Mouse (Mus musculus) T-helper 17 cell (primary cell): ENCODE results near the gene Myo1a.

Experiments used
- in situ Hi-C, 2 experiments: fragments of 300-600 bp; cut with MboI, MseI; formaldehyde crosslinking; loops; 1 replicate in 1 of 2; 2 replicates in 1 of 2; pipeline ENCODE4 v1.15.1; 2025; ENCODE audit warnings: high pct_unique_total_duplicates in 2 of 2

Gene Myo1a

DNA sequence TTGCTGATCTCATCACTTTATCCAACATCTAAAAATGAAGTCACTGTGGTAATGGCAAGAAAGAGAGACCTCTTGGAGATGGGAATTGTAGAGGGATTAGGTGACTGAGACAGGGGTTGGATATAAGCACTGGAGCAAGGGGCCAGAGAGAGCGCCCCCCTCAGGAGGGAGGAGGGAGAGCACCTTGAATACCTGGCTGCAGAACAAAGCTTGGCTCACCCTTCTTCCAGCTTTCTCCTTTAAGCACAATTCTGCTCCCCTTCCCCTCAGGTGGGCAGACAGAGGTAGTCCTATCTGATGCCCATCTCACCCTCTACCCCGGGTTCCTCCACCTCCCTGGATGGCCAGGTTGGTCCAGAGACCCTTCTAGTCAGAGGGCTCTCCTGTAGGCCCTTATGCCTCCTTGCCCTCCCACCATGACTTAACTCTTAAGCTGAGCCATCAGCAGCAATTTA is at the start of gene Myo1a:
Gene Myo1a, plus strand, starts transcription at position 405 of the 455 bp plus-strand sequence.
- in situ Hi-C loops: no loop called here

- in situ Hi-C loops: loop anchor here (25.0 kb wide), 2 partner anchors 830 to 905 kb away; partner anchors contain the start of genes Myl6 (in 1 of the 2), Myl6b (in 1 of the 2) and Pa2g4 (in 1 of the 2)
Measured at GRCm38 (mm10) chr10:127657617-127658016, 47.4 kb upstream of the Myo1a start.

- in situ Hi-C loops: loop anchor here (25.0 kb wide), 2 partner anchors 829 to 904 kb away; partner anchors contain the start of genes Myl6 (in 1 of the 2), Myl6b (in 1 of the 2) and Pa2g4 (in 1 of the 2)
Measured at GRCm38 (mm10) chr10:127658076-127658475, 46.9 kb upstream of the Myo1a start.

- in situ Hi-C loops: loop anchor here (25.0 kb wide), 2 partner anchors 828 to 903 kb away; partner anchors contain the start of genes Myl6 (in 1 of the 2), Myl6b (in 1 of the 2) and Pa2g4 (in 1 of the 2)
Measured at GRCm38 (mm10) chr10:127659551-127659950, 45.4 kb upstream of the Myo1a start.

- in situ Hi-C loops: loop anchor here (25.0 kb wide), 2 partner anchors 826 to 901 kb away; partner anchors contain the start of genes Myl6 (in 1 of the 2), Myl6b (in 1 of the 2) and Pa2g4 (in 1 of the 2)
Measured at GRCm38 (mm10) chr10:127661291-127661914, 43.6 kb upstream of the Myo1a start.

DNA sequence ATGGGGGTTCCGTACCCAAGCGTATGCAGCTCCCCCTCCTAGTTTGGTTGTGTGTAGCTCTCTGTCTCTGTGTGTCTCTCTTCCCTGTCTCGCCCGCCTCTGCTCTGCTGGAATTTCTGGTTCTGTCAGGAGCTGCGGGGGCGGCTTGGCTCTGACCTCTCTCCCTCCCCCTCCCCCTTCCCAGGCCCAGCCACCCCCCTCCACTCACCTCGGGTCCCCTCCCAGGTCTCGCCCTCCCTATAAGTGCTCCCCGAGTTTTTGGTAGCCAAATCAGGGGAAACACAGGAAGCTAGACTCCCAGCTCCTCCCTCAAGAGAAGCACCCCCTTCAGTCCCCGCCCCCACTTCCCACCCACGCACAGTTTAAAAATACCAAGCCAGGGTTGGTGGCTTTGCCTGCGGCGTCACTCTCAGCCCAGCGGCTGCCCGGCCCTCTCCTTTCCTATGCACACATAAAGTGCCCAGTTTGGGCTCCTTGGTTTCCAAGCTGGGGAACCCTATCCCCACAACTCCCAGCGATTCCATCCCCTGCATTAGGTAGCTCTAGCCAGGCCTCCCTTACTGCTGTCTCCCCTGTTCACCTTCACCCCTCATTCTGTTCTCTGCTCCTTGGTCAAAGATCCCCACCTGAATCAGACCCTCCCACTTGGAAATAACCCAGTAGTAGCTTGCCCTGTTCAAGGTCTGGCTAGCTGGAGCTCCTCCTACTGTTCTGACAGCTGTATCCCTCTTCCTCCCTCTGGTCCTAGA is 42.9 kb upstream of the Myo1a start:
- in situ Hi-C loops: loop anchor here (25.0 kb wide), 2 partner anchors 825 to 900 kb away; partner anchors contain the start of genes Myl6 (in 1 of the 2), Myl6b (in 1 of the 2) and Pa2g4 (in 1 of the 2)

DNA sequence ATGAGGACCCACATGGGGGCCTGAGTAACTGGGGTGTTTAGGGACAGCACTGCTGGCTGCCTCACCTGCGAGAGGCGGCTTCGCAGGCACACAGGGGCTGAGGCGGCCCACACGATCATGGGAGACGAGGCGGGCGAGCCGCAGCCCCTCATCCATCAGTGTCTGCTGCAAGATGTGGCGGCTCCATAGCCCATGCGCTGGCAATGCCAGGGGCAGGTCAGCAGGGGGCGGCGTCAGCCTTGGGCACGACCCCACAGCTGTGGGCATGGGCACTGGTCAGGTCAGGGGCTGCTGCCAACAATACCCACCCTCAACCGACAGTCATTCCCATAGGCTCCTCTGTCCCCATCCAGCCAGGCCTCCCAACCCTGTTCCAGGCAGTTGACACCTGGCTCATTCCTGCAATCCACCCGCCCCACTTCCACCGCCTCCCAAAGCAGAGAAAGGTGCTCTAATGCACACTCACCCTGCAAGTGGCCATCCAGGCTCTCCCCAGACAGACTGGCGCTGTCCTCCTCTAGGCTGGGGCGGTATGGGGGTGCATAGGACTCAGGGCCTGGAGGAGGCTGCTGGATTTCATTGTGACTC is 42.2 kb upstream of the Myo1a start:
- in situ Hi-C loops: loop anchor here (25.0 kb wide), 2 partner anchors 825 to 900 kb away; partner anchors contain the start of genes Myl6 (in 1 of the 2), Myl6b (in 1 of the 2) and Pa2g4 (in 1 of the 2)

- in situ Hi-C loops: loop anchor here (25.0 kb wide), 2 partner anchors 824 to 899 kb away; partner anchors contain the start of genes Myl6 (in 1 of the 2), Myl6b (in 1 of the 2) and Pa2g4 (in 1 of the 2)
Measured at GRCm38 (mm10) chr10:127663590-127663989, 41.4 kb upstream of the Myo1a start.

DNA sequence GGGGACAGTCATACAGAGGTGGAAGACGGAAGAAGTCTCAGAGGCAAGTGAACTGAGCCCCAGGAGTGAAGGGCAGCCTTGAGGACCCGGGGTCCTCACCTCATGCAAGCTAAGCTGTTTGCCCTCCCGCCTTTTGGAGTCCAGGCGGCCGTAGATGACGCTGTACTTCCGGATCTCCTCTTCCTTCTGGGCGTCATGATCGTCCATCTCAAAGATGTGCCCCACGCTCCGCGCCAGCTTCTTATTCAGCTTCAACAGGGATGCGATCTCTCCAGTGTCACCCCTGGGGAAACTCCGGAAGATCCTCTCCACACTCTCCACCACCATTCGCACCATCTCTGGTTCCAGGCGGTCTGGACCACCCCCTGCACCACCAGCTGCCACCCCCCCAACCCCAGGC is 40.8 kb upstream of the Myo1a start:
- in situ Hi-C loops: loop anchor here (25.0 kb wide), 2 partner anchors 823 to 898 kb away; partner anchors contain the start of genes Myl6 (in 1 of the 2), Myl6b (in 1 of the 2) and Pa2g4 (in 1 of the 2)

DNA sequence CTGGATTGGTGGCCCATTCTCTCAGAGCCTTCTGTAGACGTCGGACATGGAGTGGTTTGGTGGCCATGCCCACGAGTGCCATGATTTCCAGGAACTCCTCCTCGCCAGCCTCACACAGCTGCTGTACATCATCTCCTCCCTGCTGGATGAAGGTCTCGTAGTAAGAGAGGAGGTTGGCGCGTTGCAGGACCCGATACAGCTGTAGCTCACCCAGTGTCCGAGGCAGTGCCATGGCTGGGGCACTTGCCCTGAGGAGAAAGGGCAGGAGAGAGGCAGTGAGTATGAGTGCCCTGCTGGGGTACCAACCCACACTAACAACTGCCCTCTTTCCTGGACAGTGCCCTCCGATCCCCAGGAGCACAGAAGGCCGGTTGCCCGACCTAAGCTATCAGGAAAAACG is 40.1 kb upstream of the Myo1a start:
- in situ Hi-C loops: loop anchor here (25.0 kb wide), 2 partner anchors 822 to 897 kb away; partner anchors contain the start of genes Myl6 (in 1 of the 2), Myl6b (in 1 of the 2) and Pa2g4 (in 1 of the 2)

GRCm38 (mm10) chr10:127665366-127666181 is 39.4 kb upstream of the Myo1a start:
- in situ Hi-C loops: loop anchor here (25.0 kb wide), 2 partner anchors 822 to 897 kb away; partner anchors contain the start of genes Myl6 (in 1 of the 2), Myl6b (in 1 of the 2) and Pa2g4 (in 1 of the 2)

- in situ Hi-C loops: loop anchor here (25.0 kb wide), 2 partner anchors 821 to 896 kb away; partner anchors contain the start of genes Myl6 (in 1 of the 2), Myl6b (in 1 of the 2) and Pa2g4 (in 1 of the 2)
Measured at GRCm38 (mm10) chr10:127666501-127667268, 38.3 kb upstream of the Myo1a start, which contains the start of gene Nemp1. Gene Nemp1, plus strand, starts transcription at chr10:127666901.

GRCm38 (mm10) chr10:127667269-127668092 is 37.5 kb upstream of the Myo1a start:
- in situ Hi-C loops: loop anchor here (25.0 kb wide), 2 partner anchors 820 to 895 kb away; partner anchors contain the start of genes Myl6 (in 1 of the 2), Myl6b (in 1 of the 2) and Pa2g4 (in 1 of the 2)

DNA sequence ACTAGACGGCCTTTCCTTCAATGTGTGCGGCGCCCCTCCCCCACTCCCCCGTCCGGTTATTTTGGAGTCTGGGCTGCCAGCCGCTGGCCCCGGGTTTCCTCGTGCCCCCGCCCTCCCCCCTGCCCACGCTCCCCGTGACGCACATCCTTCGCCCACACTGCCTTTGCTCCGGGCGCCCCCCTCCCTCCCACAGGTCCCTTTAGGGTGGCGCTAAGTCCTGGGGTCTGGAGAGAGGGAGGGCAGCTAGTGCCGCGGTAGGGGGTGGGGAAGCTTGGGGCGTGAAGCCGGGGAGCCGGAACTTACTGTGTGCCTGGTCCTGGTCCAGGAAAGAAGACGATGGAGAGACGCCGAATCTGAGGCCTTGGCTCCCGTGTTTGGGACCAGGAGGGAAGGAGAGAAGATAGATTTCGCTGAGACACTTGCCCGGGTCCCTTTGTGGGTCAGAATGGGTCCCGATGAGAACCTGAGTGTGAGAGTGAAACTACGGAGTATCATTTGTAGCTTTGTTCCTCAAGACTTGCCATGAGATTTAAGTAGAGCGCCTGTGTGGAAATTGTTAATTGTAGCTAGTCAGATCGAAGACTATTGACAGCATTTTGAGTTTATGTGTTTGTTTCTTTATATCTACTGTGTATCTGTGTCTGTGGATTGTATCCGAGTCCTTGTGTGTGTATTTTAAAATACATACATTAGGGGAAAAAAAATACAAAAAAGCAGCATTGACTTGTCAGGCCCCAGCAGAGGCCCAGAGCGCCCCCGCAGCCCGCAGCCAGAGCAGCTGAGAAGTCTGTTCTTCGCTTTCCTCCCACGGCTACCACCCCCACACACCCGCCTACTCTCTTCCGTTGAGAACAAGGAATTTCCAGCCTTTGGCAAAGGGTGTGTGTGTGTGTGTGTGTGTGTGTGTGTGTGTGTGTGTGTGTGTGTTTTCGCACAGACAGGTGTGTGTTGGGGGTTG is 36.6 kb upstream of the Myo1a start, which contains the start of gene Nab2:
Gene Nab2, minus strand, starts transcription at position 476 of the 958 bp plus-strand sequence.
- in situ Hi-C loops: loop anchor here (25.0 kb wide), 2 partner anchors 819 to 894 kb away; partner anchors contain the start of genes Myl6 (in 1 of the 2), Myl6b (in 1 of the 2) and Pa2g4 (in 1 of the 2)

DNA sequence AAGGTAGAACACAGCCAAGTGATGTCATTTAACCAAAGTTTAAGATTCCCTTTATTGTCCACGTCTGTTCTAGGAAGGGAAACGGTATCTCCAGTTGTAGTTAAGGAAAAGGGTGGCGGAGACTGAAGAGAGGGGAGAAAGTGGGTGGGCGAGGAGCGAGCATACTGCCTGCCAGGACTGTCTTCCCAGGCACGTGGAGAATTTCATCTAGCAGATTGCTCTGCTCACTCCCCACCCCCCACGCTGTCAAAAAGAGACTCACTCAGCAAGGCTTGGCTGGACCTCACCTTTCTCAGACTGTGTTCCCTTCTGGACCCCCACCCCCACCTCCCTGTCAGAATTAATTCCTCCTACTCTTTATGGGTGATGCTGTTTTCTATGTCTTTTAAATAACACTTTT is 35.8 kb upstream of the Myo1a start:
- in situ Hi-C loops: loop anchor here (25.0 kb wide), 2 partner anchors 818 to 893 kb away; partner anchors contain the start of genes Myl6 (in 1 of the 2), Myl6b (in 1 of the 2) and Pa2g4 (in 1 of the 2)

DNA sequence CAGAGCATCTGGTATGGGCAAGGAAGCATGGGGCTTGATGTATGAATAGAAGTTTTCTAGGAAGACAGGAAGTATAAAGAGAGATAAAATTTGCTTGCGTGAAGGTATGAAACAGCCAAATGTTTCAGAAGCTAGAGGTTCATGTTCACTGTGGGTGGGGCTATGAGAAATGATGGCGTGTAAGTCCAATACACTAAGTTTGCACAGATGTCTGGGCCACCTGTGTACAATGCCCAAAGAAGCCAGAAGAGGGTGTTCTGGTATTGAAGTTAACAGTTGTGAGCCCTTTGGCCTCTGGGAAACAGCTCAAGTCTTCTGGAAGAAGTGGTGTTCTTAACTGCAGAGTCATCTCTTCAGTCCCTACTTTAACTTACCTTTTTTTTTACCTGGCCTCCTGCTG is 34.8 kb upstream of the Myo1a start:
- in situ Hi-C loops: loop anchor here (10.0 to 25.0 kb wide), 3 partner anchors 605 to 892 kb away; partner anchors contain the start of genes Cdk4 (in 1 of the 2), March9 (in 1 of the 2), Myl6 (in 1 of the 2) and Myl6b (in 1 of the 2)
